Mouse (Mus musculus) embryonic facial prominence, embryonic 13.5 days (tissue): ENCODE data around the gene Atp6v0b. TPM values are rescaled to one million over a fixed set of nuclear protein-coding genes. Genes with fewer than 3 reads are reported as not detected.
A peak's percentile ranks its signal among the peaks of the same experiment; 100 is the strongest.

Source experiments
- ATAC-seq: fragments of 200-750 bp; cut with Nextera tagmentation; 2 replicates; pipeline ENCODE4 v1.8.0; 2017; ENCODE audit warnings: low read depth; ENCODE audit not compliant: insufficient number of reproducible peaks, insufficient read depth, low FRiP score, low TSS enrichment
- H3K27ac ChIP-seq: fragments of 300-500 bp; sonication (generic); 2 replicates; pipeline ENCODE4 v1.5.1; 2015; ENCODE audit warnings: moderate library complexity, mild to moderate bottlenecking, inconsistent platforms
- H3K27me3 ChIP-seq: fragments of 300-500 bp; sonication (generic); 2 replicates; pipeline ENCODE4 v1.6.1; 2015; ENCODE audit warnings: mild to moderate bottlenecking, inconsistent platforms
- H3K36me3 ChIP-seq: fragments of 300-500 bp; sonication (generic); 2 replicates; pipeline ENCODE4 v1.6.1; 2015; ENCODE audit warnings: mild to moderate bottlenecking, inconsistent platforms
- H3K4me1 ChIP-seq: fragments of 300-500 bp; sonication (generic); 2 replicates; pipeline ENCODE4 v1.6.1; 2015; ENCODE audit warnings: inconsistent platforms
- H3K4me2 ChIP-seq: fragments of 300-500 bp; sonication (generic); 2 replicates; pipeline ENCODE4 v1.6.1; 2015; ENCODE audit warnings: moderate library complexity, mild to moderate bottlenecking, inconsistent platforms
- H3K4me3 ChIP-seq: fragments of 300-500 bp; sonication (generic); 2 replicates; pipeline ENCODE4 v1.5.1; 2015; ENCODE audit warnings: mild to moderate bottlenecking, inconsistent platforms
- H3K9ac ChIP-seq: fragments of 300-500 bp; sonication (generic); 2 replicates; pipeline ENCODE4 v1.6.1; 2015; ENCODE audit warnings: mild to moderate bottlenecking, inconsistent platforms
- H3K9me3 ChIP-seq: fragments of 300-500 bp; sonication (generic); 2 replicates; pipeline ENCODE4 v1.6.1; 2016; ENCODE audit warnings: inconsistent platforms
- WGBS: fragments of 180-500 bp; shearing (Covaris S2); methylation state at CpG from one replicate; pipeline ENCODE4 v1.1.7; 2015; ENCODE audit warnings: mixed read lengths; 5-methylcytosine and 5-hydroxymethylcytosine counted together
- polyA plus RNA-seq: library from polyadenylated mRNA; unstranded; fragments of >200 nt; fragmentation: Nextera tagmentation; extraction: Ambion mirVana; gene quantifications from 2 replicates; pipeline ENCODE4 v1.2.1, GENCODE M21; 2015

Gene Atp6v0b
- polyA plus RNA-seq, 1 experiment from 2014 or later = 183 TPM

GRCm38 (mm10) chr4:117887920-117888319, 787 bp upstream of the Atp6v0b start:
- Histone ChIP-seq H3K36me3 (peaks cover 27% of the 10 kb centered on the region), H3K4me2 (peak overlapping the region; percentile 92), H3K27ac (no peak overlapping the region), H3K27me3 (no peaks in the 10 kb centered on the region), H3K9ac (0 out of 2 replicates have a peak overlapping the region, but pooled peaks have one; percentile 82), H3K9me3 (no peaks in the 10 kb centered on the region), H3K4me1 (peaks cover 32% of the 10 kb centered on the region), H3K4me3 (peak overlapping the region; percentile 75)
- WGBS = 80% methylated on average over 2 of the region's 2 CpGs
- ATAC-seq = no peak

GRCm38 (mm10) chr4:117886644-117887043, 489 bp downstream of the Atp6v0b start:
- ATAC-seq = no peak
- Histone ChIP-seq H3K4me2 (peak overlapping the region; percentile 92), H3K4me3 (peak overlapping the region; percentile 75), H3K4me1 (peaks cover 40% of the 10 kb centered on the region), H3K9me3 (no peaks in the 10 kb centered on the region), H3K27ac (no peak overlapping the region), H3K36me3 (peaks cover 27% of the 10 kb centered on the region), H3K9ac (peak overlapping the region; percentile 82), H3K27me3 (no peaks in the 10 kb centered on the region)
- 3% methylated on average over 21 of the region's 24 CpGs for WGBS

DNA sequence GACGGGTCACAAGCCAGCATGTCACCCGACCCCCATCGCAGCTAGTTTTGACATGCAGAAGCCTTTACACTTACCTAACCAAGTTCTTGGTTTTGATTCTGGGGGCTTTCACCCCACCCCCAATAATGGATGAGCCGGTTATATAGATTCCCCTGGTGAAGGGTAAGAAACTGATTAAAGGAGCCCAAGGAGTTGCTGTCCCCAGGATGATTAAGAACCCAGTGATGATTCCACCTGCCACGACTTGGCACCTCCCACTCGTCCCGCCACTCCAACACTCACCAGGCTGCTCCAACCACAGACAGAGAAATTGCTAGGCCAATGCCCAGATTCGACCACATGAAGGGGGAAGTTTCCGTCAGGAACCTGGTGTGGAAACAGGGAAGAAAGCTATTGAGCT, 1.1 kb downstream of the Atp6v0b start:
- Histone ChIP-seq H3K4me3 (peak overlapping the region; percentile 75), H3K9ac (peak overlapping the region; percentile 82), H3K27ac (no peak overlapping the region), H3K4me2 (peak overlapping the region; percentile 92), H3K9me3 (no peaks in the 10 kb centered on the region), H3K4me1 (peaks cover 39% of the 10 kb centered on the region), H3K27me3 (no peaks in the 10 kb centered on the region), H3K36me3 (peaks cover 30% of the 10 kb centered on the region)
- WGBS = 84% methylated on average over 9 of the region's 9 CpGs
- no peak for ATAC-seq

GRCm38 (mm10) chr4:117885093-117885492, 2.0 kb downstream of the Atp6v0b start:
- WGBS = 92% methylated on average over 10 of the region's 10 CpGs
- Histone ChIP-seq H3K27ac (no peak overlapping the region), H3K9ac (no peak overlapping the region), H3K4me2 (no peak overlapping the region), H3K9me3 (no peaks in the 10 kb centered on the region), H3K36me3 (peaks cover 39% of the 10 kb centered on the region), H3K4me1 (peaks cover 36% of the 10 kb centered on the region), H3K27me3 (no peaks in the 10 kb centered on the region), H3K4me3 (no peak overlapping the region)
- no peak for ATAC-seq

DNA sequence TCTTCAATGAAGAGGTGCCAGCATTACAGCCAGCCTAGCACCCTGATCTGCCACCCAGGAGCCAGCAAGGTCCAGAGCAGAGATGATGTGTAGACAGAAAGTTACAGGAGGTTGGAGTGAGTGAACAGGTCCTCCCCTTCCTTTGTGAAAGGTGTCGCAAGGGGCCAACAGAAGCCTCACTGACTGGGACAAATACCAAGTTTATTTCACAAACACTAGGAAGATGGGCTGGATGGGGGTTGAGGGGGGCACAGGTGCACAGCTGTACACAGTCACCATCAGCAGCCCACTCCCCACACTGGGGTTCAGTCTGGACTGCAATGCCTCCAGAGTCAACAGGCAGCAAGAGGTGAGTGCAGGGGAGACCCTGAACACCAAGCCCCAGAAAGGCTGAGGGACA, 3.0 kb downstream of the Atp6v0b start:
- peak overlapping the region; percentile 81 for H3K4me3 ChIP-seq
- ATAC-seq = no peak
- H3K4me2 ChIP-seq = peak overlapping the region; percentile 76
- no peaks in the 10 kb centered on the region for H3K27me3 ChIP-seq
- H3K36me3 ChIP-seq = peaks cover 41% of the 10 kb centered on the region
- peak overlapping the region; percentile 88 for H3K9ac ChIP-seq
- WGBS = 100% methylated on average over 1 of the region's 1 CpGs
- no peaks in the 10 kb centered on the region for H3K9me3 ChIP-seq
- peaks cover 39% of the 10 kb centered on the region for H3K4me1 ChIP-seq
- no peak overlapping the region for H3K27ac ChIP-seq

GRCm38 (mm10) chr4:117882701-117883691, 4.1 kb downstream of the Atp6v0b start, which contains the start of gene B4galt2:
B4galt2 (minus strand) TSS chr4:117883487.
- H3K4me2 ChIP-seq = peak within 1 kb of the TSS; percentile 76
- peak within 1 kb of the TSS; percentile 88 for H3K9ac ChIP-seq
- no peaks in the 10 kb centered on the region for H3K27me3 ChIP-seq
- H3K4me1 ChIP-seq = peaks cover 39% of the 10 kb centered on the region
- H3K9me3 ChIP-seq = no peaks in the 10 kb centered on the region
- peak within 1 kb of the TSS; percentile 80 for H3K27ac ChIP-seq
- ATAC-seq = peak; percentile 63
- H3K4me3 ChIP-seq = peak within 1 kb of the TSS; percentile 81
- H3K36me3 ChIP-seq = peaks cover 47% of the 10 kb centered on the region
- 2% methylated on average over 49 of the region's 103 CpGs for WGBS

DNA sequence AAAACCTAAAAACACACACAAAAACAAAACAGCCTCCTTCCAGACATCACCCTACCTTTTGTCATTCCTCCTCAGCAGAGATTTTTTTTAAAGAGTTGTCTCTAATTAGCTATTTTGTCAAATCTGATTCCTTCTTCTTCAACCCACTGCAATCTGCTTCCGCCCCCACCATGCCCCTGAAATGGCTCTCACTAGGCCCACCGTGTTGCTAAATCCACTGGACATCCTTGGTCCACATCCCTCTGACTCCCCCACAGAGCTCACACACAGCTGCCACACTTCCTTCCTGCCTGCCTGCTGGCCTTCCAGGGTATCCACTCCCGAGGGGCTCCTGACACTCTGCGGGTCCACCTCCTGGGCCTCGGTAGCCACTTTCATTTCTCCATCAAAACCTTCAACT, 8.4 kb downstream of the Atp6v0b start:
- Histone ChIP-seq H3K27ac (no peak overlapping the region), H3K4me3 (no peak overlapping the region), H3K4me1 (peaks cover 17% of the 10 kb centered on the region), H3K4me2 (no peak overlapping the region), H3K9me3 (no peaks in the 10 kb centered on the region), H3K36me3 (peaks cover 71% of the 10 kb centered on the region), H3K9ac (no peak overlapping the region), H3K27me3 (no peaks in the 10 kb centered on the region)
- no peak for ATAC-seq
- WGBS = 81% methylated on average over 5 of the region's 5 CpGs

DNA sequence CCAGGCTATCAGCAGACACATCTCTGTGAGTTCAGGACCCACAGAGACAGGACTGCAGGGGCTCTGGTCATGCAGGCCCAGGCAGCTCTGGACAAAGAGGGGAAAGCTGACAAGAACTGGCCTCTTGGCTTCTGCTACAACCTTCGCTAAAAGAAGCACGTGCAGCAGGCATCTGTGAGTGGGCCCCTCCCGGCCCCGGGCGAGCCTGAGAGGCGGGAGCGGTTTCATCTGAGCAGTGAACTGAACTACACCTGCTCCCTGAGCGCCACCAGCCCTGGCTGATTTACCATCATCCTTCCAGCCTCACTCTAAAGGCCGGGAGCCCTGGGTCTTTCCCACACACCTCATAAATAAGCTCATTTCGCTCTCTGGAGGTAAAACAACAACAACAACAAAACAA, 8.8 kb downstream of the Atp6v0b start:
- no peak for ATAC-seq
- WGBS = 70% methylated on average over 10 of the region's 10 CpGs
- H3K4me3 ChIP-seq = no peak overlapping the region
- peaks cover 75% of the 10 kb centered on the region for H3K36me3 ChIP-seq
- H3K4me1 ChIP-seq = peaks cover 15% of the 10 kb centered on the region
- H3K9ac ChIP-seq = no peak overlapping the region
- no peak overlapping the region for H3K27ac ChIP-seq
- H3K27me3 ChIP-seq = no peaks in the 10 kb centered on the region
- no peaks in the 10 kb centered on the region for H3K9me3 ChIP-seq
- no peak overlapping the region for H3K4me2 ChIP-seq

- peaks cover 13% of the 10 kb centered on the region for H3K4me1 ChIP-seq
- H3K27ac ChIP-seq = no peak overlapping the region
- no peak overlapping the region for H3K4me2 ChIP-seq
- no peak overlapping the region for H3K9ac ChIP-seq
- H3K9me3 ChIP-seq = no peaks in the 10 kb centered on the region
- no peak for ATAC-seq
- peaks cover 54% of the 10 kb centered on the region for H3K36me3 ChIP-seq
- H3K27me3 ChIP-seq = no peaks in the 10 kb centered on the region
- no peak overlapping the region for H3K4me3 ChIP-seq
- WGBS = 89% methylated on average over 9 of the region's 9 CpGs
Observed at GRCm38 (mm10) chr4:117873615-117874014, 13.5 kb downstream of the Atp6v0b start.

DNA sequence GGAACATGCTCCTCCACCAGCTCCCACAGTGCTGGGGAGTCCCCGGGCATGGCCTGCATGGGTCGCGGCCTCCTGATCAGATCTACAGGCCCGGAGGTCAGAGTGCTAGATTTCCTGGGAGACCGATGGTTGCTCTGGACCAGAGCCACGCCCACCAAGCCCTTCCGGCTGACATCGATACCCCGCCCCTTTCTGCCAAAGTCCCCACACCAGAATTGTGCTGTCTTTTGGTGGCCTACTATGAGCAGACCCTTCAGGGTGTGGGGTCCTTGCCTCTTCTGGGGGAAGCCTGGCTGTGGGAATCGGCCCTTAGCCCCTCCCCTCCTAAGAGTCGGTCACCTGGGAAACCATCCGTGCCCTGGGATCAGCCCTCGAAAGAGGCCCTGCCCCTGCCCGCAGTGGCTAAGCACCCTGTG, 14.7 kb downstream of the Atp6v0b start, which contains the start of gene Ccdc24:
Gene Ccdc24 (minus strand): TSS at position 87 of the 416 bp plus-strand sequence.
- H3K27me3 ChIP-seq = no peaks in the 10 kb centered on the region
- H3K36me3 ChIP-seq = peaks cover 44% of the 10 kb centered on the region
- ATAC-seq = no peak
- H3K27ac ChIP-seq = no peak within 1 kb of the TSS
- peak within 1 kb of the TSS; percentile 27 for H3K4me3 ChIP-seq
- no peaks in the 10 kb centered on the region for H3K9me3 ChIP-seq
- H3K9ac ChIP-seq = peak within 1 kb of the TSS; percentile 61
- H3K4me1 ChIP-seq = peaks cover 21% of the 10 kb centered on the region
- H3K4me2 ChIP-seq = peak within 1 kb of the TSS; percentile 54
- 8% methylated on average over 14 of the region's 14 CpGs for WGBS

GRCm38 (mm10) chr4:117871787-117872186, 15.3 kb downstream of the Atp6v0b start:
- no peak for ATAC-seq
- Histone ChIP-seq H3K27ac (no peak overlapping the region), H3K4me3 (no peak overlapping the region), H3K9me3 (no peaks in the 10 kb centered on the region), H3K9ac (no peak overlapping the region; the same call in 1 of the 2 replicates), H3K27me3 (no peaks in the 10 kb centered on the region), H3K4me1 (peaks cover 24% of the 10 kb centered on the region), H3K4me2 (peak overlapping the region; percentile 54; the same call in 1 of the 2 replicates), H3K36me3 (peaks cover 37% of the 10 kb centered on the region)
- 45% methylated on average over 7 of the region's 7 CpGs for WGBS

DNA sequence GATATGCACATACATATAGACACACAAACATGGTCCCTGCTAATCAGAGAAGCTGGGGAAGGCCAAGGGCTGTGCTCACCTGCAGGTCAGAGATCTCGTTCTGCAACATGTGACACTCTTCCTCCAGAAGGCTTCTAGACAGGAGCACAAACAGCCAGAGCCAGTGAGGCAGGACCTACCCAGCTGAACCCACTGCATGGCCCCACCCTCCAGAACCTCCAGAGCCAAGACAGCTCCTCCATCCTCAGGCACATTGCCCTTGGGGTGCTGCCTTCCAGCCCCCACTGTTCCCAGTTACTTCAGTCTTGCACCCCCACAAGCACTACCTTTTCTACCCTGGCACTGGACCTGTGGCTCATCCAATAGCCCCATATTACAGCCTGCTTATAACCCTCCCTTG, 16.7 kb downstream of the Atp6v0b start:
- H3K9me3 ChIP-seq = no peaks in the 10 kb centered on the region
- H3K27me3 ChIP-seq = no peaks in the 10 kb centered on the region
- H3K36me3 ChIP-seq = peaks cover 26% of the 10 kb centered on the region
- H3K4me3 ChIP-seq = no peak overlapping the region
- H3K27ac ChIP-seq = no peak overlapping the region
- H3K4me1 ChIP-seq = peaks cover 36% of the 10 kb centered on the region
- H3K4me2 ChIP-seq = no peak overlapping the region
- no peak for ATAC-seq
- no peak overlapping the region for H3K9ac ChIP-seq
- WGBS = 47% methylated on average over 1 of the region's 1 CpGs
